Mouse (Mus musculus) cerebellum, adult (tissue): ENCODE measurements around the gene Gm14399.
"Not testable (repeated sequence)": the region's sequence is repeated elsewhere in the genome, so short reads cannot be mapped to it uniquely, and the experiment has no call there.

Experiments used
- ATAC-seq: cut with Nextera tagmentation; 2 replicates; pipeline ENCODE4 v1.9.2; 2017; ENCODE audit warnings: mild to moderate bottlenecking, moderate library complexity, mixed read lengths; ENCODE audit not compliant: insufficient number of reproducible peaks, low FRiP score, low TSS enrichment

Gene Gm14399

GRCm38 (mm10) chr2:175141993-175142295 lies at the start of gene Gm14399:
Gm14399 (minus strand) TSS chr2:175142012.
- ATAC-seq = not testable (repeated sequence)

- not testable (repeated sequence) for ATAC-seq
Observed at GRCm38 (mm10) chr2:175179008-175179407, 37.2 kb upstream of the Gm14399 start.

- ATAC-seq = no peak
Observed at GRCm38 (mm10) chr2:175176312-175176711, 34.5 kb upstream of the Gm14399 start.

GRCm38 (mm10) chr2:175175401-175176180 lies 33.8 kb upstream of the Gm14399 start, which contains the start of gene Gm14443:
Gm14443 (minus strand) TSS chr2:175175871.
- ATAC-seq = not testable (repeated sequence)

- not testable (repeated sequence) for ATAC-seq
Observed at GRCm38 (mm10) chr2:175174058-175174457, 32.2 kb upstream of the Gm14399 start.

- not testable (repeated sequence) for ATAC-seq
Observed at GRCm38 (mm10) chr2:175172906-175173595, 31.2 kb upstream of the Gm14399 start.

GRCm38 (mm10) chr2:175172123-175172522 lies 30.3 kb upstream of the Gm14399 start:
- ATAC-seq = no peak

GRCm38 (mm10) chr2:175166870-175167269 lies 25.1 kb upstream of the Gm14399 start:
- not testable (repeated sequence) for ATAC-seq

GRCm38 (mm10) chr2:175165110-175165509 lies 23.3 kb upstream of the Gm14399 start:
- ATAC-seq = not testable (repeated sequence)

- not testable (repeated sequence) for ATAC-seq
Observed at GRCm38 (mm10) chr2:175161438-175161837, 19.6 kb upstream of the Gm14399 start.

- no peak for ATAC-seq
Observed at GRCm38 (mm10) chr2:175158642-175159041, 16.8 kb upstream of the Gm14399 start.

- no peak for ATAC-seq
Observed at GRCm38 (mm10) chr2:175156696-175157095, 14.9 kb upstream of the Gm14399 start.

GRCm38 (mm10) chr2:175141118-175141992 lies 457 bp downstream of the Gm14399 start:
- not testable (repeated sequence) for ATAC-seq

- not testable (repeated sequence) for ATAC-seq
Observed at GRCm38 (mm10) chr2:175140624-175141023, 1.2 kb downstream of the Gm14399 start.
